Mouse (Mus musculus) olfactory bulb, adult 2 months (tissue): ENCODE data around the gene Kcnn1. TPM values are rescaled to one million over a fixed set of nuclear protein-coding genes. Genes with fewer than 3 reads are reported as not detected.

ENCODE experiments used
- H3K27ac ChIP-seq: fragments of 200-500 bp; 2 replicates; pipeline ENCODE4 v1.5.1; 2012; ENCODE audit warnings: low read depth, low read length; ENCODE audit not compliant: insufficient read depth
- H3K4me1 ChIP-seq: fragments of 200-500 bp; 2 replicates; pipeline ENCODE4 v1.6.1; 2012; ENCODE audit warnings: low read length; ENCODE audit not compliant: control insufficient read depth, insufficient read depth
- H3K4me3 ChIP-seq: fragments of 200-500 bp; 2 replicates; pipeline ENCODE4 v1.5.1; 2012; ENCODE audit warnings: mild to moderate bottlenecking, low read depth, low read length, moderate library complexity; ENCODE audit not compliant: insufficient read depth
- CTCF ChIP-seq: fragments of 200-500 bp; IDR thresholded peaks from 2 replicates; pipeline ENCODE4 v1.5.1; 2012; ENCODE audit warnings: low read depth, mild to moderate bottlenecking, low read length, moderate library complexity; ENCODE audit not compliant: insufficient read depth
- POLR2A ChIP-seq: fragments of 200-500 bp; IDR thresholded peaks from 2 replicates; pipeline ENCODE4 v1.6.1; 2012; ENCODE audit warnings: mild to moderate bottlenecking, low read depth, low read length, moderate library complexity; ENCODE audit not compliant: insufficient read depth
- WGBS: fragments of 180-500 bp; shearing (Covaris S2); methylation state at CpG from one replicate; pipeline ENCODE4 v1.1.7; 2018; 5-methylcytosine and 5-hydroxymethylcytosine counted together
- polyA plus RNA-seq: library from polyadenylated mRNA; stranded (reverse); fragments of >200 nt; gene quantifications from 2 replicates; pipeline ENCODE4 v1.2.4, GENCODE M21; 2012; ENCODE audit warnings: low replicate concordance; ENCODE audit not compliant: missing spikeins, insufficient read depth, insufficient read length

Gene Kcnn1
- polyA plus RNA-seq, 1 experiment: not detected

DNA sequence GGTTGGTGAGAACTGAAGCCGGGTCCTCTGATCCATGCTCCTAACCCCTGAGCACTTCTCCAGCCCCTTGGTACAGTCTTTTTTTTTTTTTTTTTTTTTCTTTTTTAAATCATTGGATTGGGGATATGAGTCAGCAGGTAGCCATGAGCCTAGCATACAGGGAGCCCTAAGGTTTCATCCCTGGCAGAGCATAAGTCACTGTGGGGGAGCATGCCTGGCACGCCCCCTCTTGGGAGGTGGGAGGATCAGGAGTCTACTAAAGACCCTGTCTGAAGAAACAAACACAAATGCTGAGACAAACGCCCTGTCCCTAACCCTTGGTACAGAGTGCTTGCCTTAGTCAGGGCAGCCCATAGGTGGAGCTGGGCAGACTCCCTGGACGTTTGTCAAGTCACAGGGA is 51.0 kb downstream of the Kcnn1 start:
- Histone ChIP-seq H3K4me3 (no peak overlapping the region), H3K4me1 (peaks cover 19% of the 10 kb centered on the region), H3K27ac (no peak overlapping the region)
- 49% methylated on average over 4 of the region's 4 CpGs for WGBS
- TF ChIP-seq POLR2A (no peak), CTCF (no peak)

GRCm38 (mm10) chr8:70810962-70811680 is 51.9 kb downstream of the Kcnn1 start:
- TF ChIP-seq CTCF: no peak
- TF ChIP-seq POLR2A: no peak
- WGBS: 78% methylated on average over 20 of the region's 20 CpGs
- Histone ChIP-seq H3K4me3 (no peak overlapping the region), H3K27ac (no peak overlapping the region), H3K4me1 (peaks cover 13% of the 10 kb centered on the region)

- 84% methylated on average over 8 of the region's 8 CpGs for WGBS
- TF ChIP-seq CTCF (no peak), POLR2A (no peak)
- Histone ChIP-seq H3K27ac (no peak overlapping the region), H3K4me1 (peaks cover 23% of the 10 kb centered on the region), H3K4me3 (no peak overlapping the region)
Measured at GRCm38 (mm10) chr8:70808955-70809701, 53.9 kb downstream of the Kcnn1 start.

DNA sequence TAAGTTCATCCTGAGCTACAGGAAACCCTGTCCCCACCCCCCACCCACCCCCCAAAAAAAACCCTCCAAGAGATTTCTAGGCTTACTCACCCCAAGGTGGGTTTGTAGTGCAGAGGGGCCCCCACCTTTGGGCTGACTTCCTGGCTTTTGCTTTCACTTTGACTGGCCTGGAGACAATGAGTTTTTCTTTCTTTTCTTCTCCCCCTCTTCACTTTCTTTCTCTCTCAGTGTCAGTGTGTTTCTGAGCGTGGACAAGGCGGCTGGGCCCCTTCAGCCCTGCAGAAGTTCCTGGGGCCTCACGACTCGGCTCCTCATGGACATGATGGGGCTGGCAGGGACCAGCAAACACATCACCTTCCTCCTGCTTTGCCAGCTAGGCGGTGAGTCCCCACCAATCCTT is 54.8 kb downstream of the Kcnn1 start, which contains the start of gene Il12rb1:
Il12rb1 (plus strand) TSS at position 211 of the 400 bp plus-strand sequence.
- peaks cover 30% of the 10 kb centered on the region for H3K4me1 ChIP-seq
- 76% methylated on average over 5 of the region's 5 CpGs for WGBS
- H3K27ac ChIP-seq: no peak within 1 kb of the TSS

DNA sequence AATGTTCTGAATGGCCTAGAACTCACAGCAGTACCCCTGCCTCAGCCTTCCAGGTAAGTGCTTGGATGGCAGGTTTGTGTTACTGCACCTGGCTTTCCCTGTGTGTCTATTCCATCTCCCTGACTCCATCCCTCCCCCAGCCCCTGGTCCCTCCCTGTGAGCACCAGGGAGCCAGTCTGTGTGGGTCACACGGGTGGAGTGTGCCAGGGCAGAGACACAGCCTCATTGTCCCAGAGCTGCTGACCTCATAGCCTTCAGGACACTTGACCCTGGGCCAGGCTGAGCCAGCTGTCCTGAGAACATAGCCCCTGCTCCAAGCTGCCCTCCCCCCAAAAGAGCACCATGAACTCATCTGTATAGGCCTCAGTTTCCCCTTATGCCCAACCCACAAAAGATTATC is 55.8 kb downstream of the Kcnn1 start:
- 67% methylated on average over 1 of the region's 1 CpGs for WGBS
- H3K4me1 ChIP-seq: peaks cover 23% of the 10 kb centered on the region
- H3K27ac ChIP-seq: no peak overlapping the region
- no peak overlapping the region for H3K4me3 ChIP-seq
- TF ChIP-seq POLR2A (no peak), CTCF (no peak)

More for the DNA sequence above, 54.8 kb downstream of the Kcnn1 start, which contains the start of gene Il12rb1:
- TF ChIP-seq POLR2A (no peak), CTCF (no peak)
- no peak within 1 kb of the TSS for H3K4me3 ChIP-seq

- TF ChIP-seq CTCF: no peak
- TF ChIP-seq POLR2A: no peak
- Histone ChIP-seq H3K4me3 (no peak overlapping the region), H3K4me1 (peaks cover 25% of the 10 kb centered on the region), H3K27ac (no peak overlapping the region; the same call in 1 of the 2 replicates)
- 88% methylated on average over 4 of the region's 4 CpGs for WGBS
Measured at GRCm38 (mm10) chr8:70806541-70806940, 56.5 kb downstream of the Kcnn1 start.

GRCm38 (mm10) chr8:70804481-70805206 is 58.4 kb downstream of the Kcnn1 start, which contains the start of gene Mast3:
TSS of gene Mast3 (minus strand) at chr8:70805054.
- H3K27ac ChIP-seq: peak within 1 kb of the TSS; percentile 18; the same call in 1 of the 2 replicates
- TF ChIP-seq POLR2A (peak; percentile 50; the same call in 1 of the 2 replicates), CTCF (no peak)
- H3K4me1 ChIP-seq: peaks cover 36% of the 10 kb centered on the region
- 1% methylated on average over 45 of the region's 45 CpGs for WGBS
- H3K4me3 ChIP-seq: peak within 1 kb of the TSS; percentile 60

- 3% methylated on average over 47 of the region's 47 CpGs for WGBS
- peak overlapping the region; percentile 18; the same call in 1 of the 2 replicates for H3K27ac ChIP-seq
- peaks cover 36% of the 10 kb centered on the region for H3K4me1 ChIP-seq
- no peak for TF ChIP-seq CTCF
- no peak for TF ChIP-seq POLR2A
- peak overlapping the region; percentile 60 for H3K4me3 ChIP-seq
Measured at GRCm38 (mm10) chr8:70803761-70804480, 59.1 kb downstream of the Kcnn1 start.
